Mouse (Mus musculus): ENCODE data around the gene Arv1. TPM values are rescaled to one million over a fixed set of nuclear protein-coding genes. Genes with fewer than 3 reads are reported as not detected.

Gene Arv1
- total RNA-seq, 2 experiments from 2014 or later = 3.3 to 20.9 TPM

- ATAC-seq (replicated peaks; ENCODE audit: low FRiP score, low TSS enrichment, poor library complexity, severe bottlenecking) = peak; percentile 11; the same call in 1 of the 2 replicates
These were observed 739 bp upstream of the Arv1 start for GRCm38 (mm10) chr8:124720938-124721861.

DNA sequence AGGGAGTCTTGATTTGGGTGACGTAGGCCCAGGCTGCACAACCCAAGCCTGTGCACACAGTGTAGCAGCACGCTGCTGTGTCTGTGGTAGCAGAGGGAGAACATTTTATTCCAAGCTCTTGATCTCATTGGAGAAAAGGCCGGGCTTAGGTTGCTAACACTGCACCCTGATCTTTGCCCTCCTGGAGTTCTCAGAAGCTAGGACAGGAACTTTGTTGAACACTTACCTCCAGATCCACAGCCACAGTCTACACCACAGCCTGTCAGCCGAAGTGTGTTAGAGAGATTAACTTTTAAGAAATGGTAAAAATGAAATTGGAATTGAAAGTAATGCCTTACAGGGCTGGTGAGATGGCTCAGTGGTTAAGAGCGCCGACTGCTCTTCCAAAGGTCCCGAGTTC lies 2.4 kb downstream of the Arv1 start:
- no peak for ATAC-seq (replicated peaks; ENCODE audit: low FRiP score, low TSS enrichment, poor library complexity, severe bottlenecking)

DNA sequence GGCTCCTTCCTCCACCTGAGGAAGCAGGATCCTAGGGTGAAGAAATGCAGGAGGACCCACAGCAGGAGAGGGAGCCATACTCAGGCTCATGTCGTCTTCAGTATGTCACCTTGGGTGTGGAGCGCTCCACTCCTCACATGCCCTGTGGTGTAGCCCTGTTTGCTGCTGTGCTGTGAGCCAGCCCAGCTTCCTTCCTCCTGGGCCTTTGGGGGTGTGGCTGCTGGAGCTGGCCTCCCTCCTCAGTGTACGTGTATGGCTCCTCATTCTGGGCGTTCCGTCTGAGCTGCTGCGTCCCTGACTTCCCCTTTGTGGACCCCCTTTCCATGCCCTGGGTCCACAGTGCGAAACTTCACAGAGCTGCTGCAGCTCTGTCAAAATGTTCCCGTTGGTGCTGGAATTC lies 10.9 kb downstream of the Arv1 start:
- ATAC-seq (replicated peaks; ENCODE audit: low FRiP score, low TSS enrichment, poor library complexity, severe bottlenecking) = no peak

GRCm38 (mm10) chr8:124735371-124735911 lies 13.5 kb downstream of the Arv1 start:
- 0 out of 2 replicates have a peak, but pooled peaks have one; percentile 35 for ATAC-seq (replicated peaks; ENCODE audit: low FRiP score, low TSS enrichment, poor library complexity, severe bottlenecking)

DNA sequence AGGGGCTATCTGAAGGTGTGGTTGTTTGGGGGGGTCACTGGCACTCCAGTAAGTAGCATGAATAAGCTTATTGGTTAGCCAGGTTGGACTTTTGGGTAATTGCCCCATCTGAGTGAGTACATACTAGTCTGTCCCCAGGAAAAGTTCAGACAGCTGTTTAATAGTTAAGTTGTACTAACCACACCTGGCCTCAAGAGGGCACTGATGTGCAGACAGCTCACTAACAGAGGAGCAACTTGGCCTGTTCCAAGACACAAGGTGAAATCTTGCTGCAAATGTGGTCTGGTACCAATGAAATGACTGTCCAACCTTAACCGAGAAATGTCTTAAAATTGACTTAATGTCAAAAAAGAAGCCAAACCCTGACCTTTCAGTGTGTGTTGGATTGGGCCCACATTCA lies 17.3 kb downstream of the Arv1 start:
- ATAC-seq (replicated peaks; ENCODE audit: low FRiP score, low TSS enrichment, poor library complexity, severe bottlenecking) = no peak

DNA sequence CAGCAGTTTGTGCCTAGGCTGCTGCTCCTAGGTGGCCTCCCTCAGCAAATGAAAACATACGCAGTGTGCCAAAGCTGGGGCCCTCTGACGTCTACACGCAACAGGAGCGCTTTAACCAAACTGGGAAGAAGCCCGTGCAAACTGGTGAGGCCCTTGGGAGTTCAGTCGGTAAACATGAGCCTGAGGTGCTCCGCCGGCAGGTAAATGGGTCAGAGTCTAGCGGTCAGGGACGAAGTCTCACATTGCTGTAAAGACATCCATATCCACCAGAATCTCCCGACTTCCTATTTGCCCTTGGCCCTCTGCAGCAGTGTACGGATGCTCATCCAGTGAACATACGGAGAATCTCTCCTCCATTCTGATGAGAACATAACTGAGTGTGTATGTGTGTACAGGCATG lies 24.7 kb downstream of the Arv1 start:
- ATAC-seq (replicated peaks; ENCODE audit: low FRiP score, low TSS enrichment, poor library complexity, severe bottlenecking) = no peak

DNA sequence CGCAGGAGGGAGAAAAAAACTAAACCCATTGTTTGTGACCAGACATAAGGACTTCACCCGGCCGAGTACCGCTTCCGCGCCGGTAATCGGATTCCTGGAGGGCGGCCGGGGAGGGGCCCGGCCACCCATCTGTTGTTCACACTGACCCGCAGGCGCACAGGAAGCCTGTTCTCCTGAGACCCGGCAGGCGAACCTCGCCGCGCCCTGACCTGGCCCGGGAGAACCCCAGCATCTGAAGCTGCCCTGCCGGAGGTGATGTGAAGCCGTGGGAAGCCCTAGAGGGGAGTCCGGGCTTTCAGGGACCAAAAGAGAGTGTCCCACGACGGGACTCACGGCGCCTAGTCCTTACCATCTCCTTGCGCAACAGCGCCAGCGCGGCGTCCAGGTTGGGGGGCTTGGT lies 29.3 kb downstream of the Arv1 start:
- no peak for ATAC-seq (replicated peaks; ENCODE audit: low FRiP score, low TSS enrichment, poor library complexity, severe bottlenecking)

DNA sequence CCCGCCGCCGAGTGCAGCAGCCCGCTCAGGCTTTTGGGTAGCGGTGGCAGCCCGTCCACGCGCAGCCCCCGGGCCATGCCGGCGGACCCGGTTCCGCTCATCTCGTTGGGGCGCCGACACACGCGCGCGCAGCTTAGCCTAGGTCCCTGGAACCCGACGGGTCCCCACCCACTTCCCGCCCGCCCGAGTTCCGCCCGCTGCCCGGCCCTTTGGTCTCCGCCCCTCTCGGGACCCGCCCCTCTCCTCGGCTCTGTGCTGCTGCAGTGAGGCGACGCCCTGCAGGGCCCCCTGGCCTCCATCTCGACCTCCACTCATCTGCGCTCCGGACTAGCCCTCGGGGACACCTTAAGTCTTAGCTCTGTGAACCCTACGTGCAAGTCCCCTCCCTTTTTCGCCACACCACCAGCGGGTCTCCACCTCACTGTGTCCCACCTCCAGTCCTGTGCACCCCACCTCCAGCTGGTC lies 29.8 kb downstream of the Arv1 start, which contains the start of gene Fam89a:
Gene Fam89a, minus strand, starts transcription at position 124 of the 465 bp plus-strand sequence.
- ATAC-seq (replicated peaks; ENCODE audit: low FRiP score, low TSS enrichment, poor library complexity, severe bottlenecking) = peak; percentile 84

GRCm38 (mm10) chr8:124752325-124752862 lies 30.5 kb downstream of the Arv1 start:
- ATAC-seq (replicated peaks; ENCODE audit: low FRiP score, low TSS enrichment, poor library complexity, severe bottlenecking) = no peak

DNA sequence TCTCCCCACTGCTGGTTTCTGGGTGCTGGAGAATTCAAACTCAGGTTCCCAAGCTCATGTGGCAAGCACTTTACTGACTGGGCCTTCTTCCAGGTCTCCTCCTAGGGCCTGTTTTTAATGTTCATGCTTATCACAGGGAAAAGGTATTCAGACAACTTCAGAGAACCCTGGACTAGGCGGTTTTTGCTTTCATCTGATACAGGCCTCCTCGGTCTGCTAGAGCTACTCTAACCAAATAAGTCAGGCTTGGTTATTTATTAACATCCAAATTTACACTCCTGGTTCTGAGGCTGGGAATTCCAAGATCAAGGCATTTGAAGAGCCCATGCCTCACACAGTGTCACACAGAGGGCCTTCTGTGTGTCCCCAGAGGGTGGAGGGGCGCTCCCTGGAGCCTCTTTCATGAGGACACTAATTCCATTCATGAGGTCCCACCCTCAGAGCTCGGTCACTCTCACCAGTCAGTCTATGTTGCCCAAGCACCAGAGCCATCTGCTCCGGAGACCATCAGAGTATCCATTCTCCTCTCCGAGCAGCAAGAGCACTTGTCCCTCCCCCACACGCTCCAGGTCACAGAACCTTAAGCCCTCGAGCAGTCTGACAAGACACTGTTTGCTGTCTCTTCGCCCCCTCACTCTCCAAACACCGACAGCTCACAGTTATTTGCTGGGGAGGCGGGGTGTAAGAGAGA lies 32.3 kb downstream of the Arv1 start:
- no peak for ATAC-seq (replicated peaks; ENCODE audit: low FRiP score, low TSS enrichment, poor library complexity, severe bottlenecking)

GRCm38 (mm10) chr8:124754792-124755190 lies 32.9 kb downstream of the Arv1 start:
- no peak for ATAC-seq (replicated peaks; ENCODE audit: low FRiP score, low TSS enrichment, poor library complexity, severe bottlenecking)

DNA sequence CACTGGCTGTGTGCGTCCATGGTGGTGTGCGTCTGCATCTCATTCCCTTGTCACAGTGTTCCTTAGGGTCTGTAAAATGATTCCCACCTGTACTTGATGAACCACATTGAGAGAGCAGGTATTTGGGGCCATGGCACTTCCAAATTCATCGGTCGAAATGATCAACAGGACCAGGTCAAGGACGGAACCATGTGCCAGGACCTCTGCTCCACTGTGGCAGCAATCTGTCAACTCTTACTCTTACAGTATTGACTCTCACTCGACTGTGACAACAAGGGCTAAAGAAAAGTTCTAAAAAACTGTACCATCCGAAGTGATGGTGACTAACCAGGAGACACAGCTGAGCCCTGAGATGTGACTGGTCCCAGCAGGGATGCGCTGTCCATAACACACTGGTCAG lies 33.5 kb downstream of the Arv1 start:
- no peak for ATAC-seq (replicated peaks; ENCODE audit: low FRiP score, low TSS enrichment, poor library complexity, severe bottlenecking)

DNA sequence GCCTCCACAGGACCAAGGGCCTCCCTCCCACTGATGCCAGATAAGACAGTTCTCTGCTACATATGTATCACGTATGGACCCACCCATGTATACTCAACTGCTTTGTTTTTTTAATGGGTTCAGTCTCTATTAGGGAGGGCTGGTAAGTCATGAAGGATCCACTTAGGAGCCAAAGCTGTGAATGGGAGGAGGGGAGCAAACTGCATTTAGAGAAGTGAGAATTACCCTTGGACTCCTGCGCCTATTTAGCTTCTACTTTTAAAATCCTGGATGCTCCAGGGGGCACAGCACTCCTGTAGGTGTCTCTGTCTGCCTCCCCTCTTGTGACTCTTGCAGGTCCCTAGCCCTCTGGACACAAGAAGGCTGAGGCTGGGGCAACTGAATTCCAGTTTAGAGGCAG lies 34.2 kb downstream of the Arv1 start:
- no peak for ATAC-seq (replicated peaks; ENCODE audit: low FRiP score, low TSS enrichment, poor library complexity, severe bottlenecking)

GRCm38 (mm10) chr8:124756601-124757000 lies 34.7 kb downstream of the Arv1 start:
- ATAC-seq (replicated peaks; ENCODE audit: low FRiP score, low TSS enrichment, poor library complexity, severe bottlenecking) = no peak

DNA sequence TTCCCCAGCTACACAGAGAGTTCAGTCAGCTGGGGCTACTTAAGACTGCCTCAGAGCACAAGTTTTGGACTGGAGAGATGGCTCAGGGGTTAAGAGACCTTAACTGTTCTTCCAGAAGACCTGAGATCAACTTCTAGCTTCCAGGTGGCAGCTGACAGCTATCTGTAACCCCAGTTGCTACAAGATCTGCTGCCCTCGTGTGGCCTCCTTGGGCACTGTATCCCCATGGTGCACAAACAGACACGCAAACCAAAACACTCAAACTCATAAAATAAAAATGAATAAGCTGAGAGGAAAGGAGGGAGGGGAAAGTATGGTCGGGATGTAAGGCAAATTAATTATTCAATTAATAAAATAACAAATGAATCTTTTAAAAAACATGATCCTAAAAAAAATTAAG lies 36.6 kb downstream of the Arv1 start:
- peak; percentile 75 for ATAC-seq (replicated peaks; ENCODE audit: low FRiP score, low TSS enrichment, poor library complexity, severe bottlenecking)

DNA sequence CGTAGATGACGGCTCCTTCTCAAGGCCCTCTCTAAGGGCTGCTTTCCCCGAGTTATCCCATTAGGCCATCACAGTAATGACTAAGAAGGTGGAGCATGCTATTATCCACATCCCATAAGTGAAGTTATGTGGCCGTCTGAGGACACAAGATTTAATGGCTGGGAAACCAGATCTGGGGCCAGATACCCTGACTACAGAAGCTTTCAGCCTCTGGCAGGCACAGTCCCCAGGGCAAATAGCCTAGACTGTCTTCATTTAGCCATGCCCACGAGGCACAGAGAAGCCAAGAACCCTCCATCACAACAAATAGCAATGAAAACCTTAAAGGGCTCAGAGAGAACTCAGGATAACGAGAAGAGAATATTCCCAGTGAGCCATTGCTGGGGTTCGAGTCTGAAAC lies 41.1 kb downstream of the Arv1 start:
- ATAC-seq (replicated peaks; ENCODE audit: low FRiP score, low TSS enrichment, poor library complexity, severe bottlenecking) = no peak

- no peak for ATAC-seq (replicated peaks; ENCODE audit: low FRiP score, low TSS enrichment, poor library complexity, severe bottlenecking)
These were observed 50.5 kb downstream of the Arv1 start for GRCm38 (mm10) chr8:124772389-124772788.

- ATAC-seq (replicated peaks; ENCODE audit: low FRiP score, low TSS enrichment, poor library complexity, severe bottlenecking) = peak; percentile 85
These were observed 53.8 kb downstream of the Arv1 start for GRCm38 (mm10) chr8:124775695-124776094.

DNA sequence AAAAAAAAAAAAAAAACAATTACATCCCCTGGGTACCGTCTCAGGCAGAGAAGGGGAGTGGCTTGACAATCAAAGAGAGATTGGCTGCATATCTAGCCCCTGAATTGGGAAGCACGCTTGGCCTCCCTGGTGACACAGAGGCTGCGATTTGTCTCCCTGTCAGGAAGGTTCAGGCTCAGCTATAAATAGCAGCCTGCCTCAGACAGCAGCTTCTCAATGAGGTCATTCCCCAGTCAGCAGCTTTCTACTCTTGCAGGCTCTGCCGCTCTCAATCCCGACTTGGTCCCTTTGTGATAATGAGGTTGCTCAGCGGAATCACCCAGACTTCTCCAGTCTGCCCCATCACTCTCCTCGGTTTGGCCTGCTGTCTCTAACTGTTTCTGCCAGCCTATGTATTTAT lies 58.3 kb downstream of the Arv1 start:
- ATAC-seq (replicated peaks; ENCODE audit: low FRiP score, low TSS enrichment, poor library complexity, severe bottlenecking) = no peak

DNA sequence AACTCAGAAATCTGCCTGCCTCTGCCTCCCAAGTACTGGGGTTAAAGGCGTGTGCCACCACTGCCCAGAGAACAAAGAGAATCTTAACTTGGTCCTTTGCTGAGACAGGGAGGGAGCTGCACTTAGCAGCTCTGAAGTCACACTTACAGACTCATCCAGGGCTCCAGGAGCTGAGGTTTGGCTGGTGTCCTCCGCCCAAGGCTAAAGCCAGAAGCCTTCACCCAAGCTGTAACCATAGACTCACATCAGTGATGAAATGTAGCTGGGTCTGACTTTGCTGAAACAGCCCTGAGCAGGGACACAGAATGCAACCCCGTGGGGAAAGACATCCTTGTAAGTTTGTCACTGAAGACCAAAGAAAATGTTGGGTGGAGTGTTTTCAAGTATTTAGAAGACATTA lies 60.5 kb downstream of the Arv1 start:
- no peak for ATAC-seq (replicated peaks; ENCODE audit: low FRiP score, low TSS enrichment, poor library complexity, severe bottlenecking)

All from megakaryocyte-erythroid progenitor cell, adult 5-6 weeks (primary cell).